Mouse (Mus musculus) frontal cortex, postnatal 36 days (tissue): ENCODE results near the gene Trabd2b.

Source experiments
- DNase-seq, 2 experiments: peaks; one replicate each; pipeline ENCODE4 v3.0.0; 2022; ENCODE audit warnings: low spot score in 2 of 2

Trabd2b gene

DNA sequence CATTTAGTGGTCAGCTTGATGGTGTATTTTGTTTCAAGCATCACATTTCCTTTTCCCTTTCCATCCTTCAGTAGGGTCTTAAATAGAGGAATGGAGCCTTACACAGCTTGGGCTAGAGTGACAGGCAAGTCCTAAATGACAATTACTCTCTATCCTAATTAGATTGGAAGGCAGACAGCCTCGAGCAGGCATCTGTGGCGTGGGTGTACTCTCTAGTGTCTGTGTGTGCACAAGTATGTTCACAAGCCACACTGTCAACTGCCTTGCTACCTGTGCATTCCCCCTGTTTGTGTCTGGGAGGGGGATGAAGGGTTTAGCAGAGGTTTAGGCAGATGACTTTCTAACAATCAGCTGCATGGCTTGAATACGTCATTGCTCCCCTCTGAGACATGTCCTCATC is 6.7 kb upstream of the Trabd2b start:
- DNase-seq, result no peak

DNA sequence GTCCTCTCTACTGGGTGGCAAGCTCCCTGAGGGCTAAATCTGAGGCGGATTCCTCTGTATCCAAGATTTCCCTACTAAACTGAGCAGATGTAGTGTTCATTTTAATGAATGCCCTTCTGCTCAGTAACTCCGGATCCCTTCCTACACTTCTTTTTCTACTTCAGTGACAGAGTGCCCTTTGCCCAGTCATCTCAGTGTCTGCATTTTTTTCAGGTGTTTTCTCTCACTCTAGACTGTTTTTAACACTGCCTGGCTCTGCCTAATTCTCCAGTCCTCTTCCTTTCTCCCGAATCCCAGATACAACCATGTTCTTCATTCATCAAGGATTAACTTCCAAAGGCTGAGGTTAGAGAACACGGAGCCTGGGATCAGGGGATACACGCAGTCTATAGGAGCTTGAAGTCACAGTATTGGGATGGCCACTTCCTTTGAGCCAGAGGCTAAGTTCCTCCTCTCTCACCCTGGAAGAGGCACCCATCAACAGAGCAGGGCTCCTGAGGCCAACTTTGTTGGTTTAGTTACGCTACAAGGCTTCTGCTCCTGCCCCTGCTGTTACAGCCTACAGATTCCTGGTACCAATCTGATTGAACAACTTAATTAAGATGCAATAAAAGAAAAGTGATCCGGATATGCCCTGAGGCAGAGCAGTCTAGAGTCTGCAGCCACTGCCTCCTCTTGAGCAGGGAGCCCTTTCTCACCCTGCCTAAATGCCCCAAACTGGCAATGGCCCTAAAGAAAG is 4.4 kb upstream of the Trabd2b start:
- no peak for DNase-seq

DNA sequence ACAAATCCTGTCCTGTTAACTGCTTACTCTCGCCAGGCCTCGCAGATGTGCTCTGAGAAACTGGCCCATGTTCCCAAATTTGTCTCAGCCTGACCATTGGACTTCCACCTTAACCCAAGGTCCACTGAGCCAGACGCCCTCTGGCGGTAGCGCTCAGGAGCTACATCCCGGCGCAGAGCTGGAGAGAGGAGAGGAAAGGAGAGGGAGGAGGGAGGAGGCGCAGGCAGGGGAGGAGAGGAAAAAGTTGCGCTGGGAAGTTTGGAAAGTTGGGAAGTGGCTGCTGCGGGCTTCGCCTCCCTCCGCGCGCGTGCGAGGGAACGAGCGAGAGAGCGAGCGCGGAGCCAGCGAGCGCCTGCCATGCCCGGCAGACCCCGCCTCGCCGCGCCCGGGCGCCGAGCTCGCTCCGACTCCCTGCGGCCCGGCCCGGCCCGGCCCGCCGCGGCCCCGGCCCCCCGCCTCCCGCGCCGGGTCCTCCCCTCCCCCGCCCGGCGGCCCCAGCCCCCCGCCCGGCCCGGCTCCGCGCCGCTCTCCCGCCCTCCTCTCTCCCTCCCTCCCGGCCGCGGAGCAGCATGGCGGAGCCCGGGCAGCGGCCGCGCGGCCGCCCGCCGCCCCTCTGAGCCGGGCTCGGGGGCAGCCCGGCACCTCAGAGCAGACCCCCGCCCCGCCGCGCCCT is 706 bp upstream of the Trabd2b start:
- peak; percentile 84 to 89 for DNase-seq

DNA sequence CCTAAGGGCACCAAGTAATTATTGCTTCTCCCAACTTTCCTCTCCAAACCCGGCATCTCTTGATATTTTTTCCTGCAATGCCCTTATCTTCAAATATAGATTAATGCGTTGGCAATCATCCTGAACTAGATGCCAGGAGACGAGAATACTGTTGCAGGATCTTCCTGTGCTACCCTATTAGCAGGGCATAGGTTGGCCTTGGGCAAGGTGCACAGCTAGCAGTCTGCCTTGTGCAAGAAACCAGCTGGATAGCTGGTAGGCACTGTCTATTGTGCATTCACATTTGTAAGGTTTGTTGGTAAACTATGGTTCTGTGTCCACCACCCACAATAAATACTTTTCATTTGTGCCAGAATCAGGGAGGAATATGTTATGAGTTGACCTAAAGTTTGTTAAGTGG is 992 bp downstream of the Trabd2b start:
- DNase-seq, result no peak

DNA sequence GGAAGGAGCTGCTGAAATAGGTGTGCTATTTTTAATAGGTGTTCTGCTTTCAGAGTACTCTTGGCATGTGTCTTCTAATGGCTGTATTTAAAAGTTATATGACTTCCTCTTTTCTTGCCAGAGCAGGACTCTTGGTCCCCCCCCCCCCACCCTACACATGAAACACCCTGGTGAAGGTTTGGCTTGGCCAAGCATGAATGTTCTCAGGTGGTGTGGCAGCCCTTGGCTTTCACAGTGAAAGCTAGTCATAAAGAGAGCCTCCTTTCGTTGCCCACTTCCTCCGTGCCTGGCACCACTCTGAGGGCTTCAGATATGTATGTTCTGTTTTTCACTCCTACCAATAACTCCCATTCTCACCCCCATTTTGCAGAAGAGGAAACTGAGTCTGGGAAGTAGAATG is 1.8 kb downstream of the Trabd2b start:
- no peak for DNase-seq

DNA sequence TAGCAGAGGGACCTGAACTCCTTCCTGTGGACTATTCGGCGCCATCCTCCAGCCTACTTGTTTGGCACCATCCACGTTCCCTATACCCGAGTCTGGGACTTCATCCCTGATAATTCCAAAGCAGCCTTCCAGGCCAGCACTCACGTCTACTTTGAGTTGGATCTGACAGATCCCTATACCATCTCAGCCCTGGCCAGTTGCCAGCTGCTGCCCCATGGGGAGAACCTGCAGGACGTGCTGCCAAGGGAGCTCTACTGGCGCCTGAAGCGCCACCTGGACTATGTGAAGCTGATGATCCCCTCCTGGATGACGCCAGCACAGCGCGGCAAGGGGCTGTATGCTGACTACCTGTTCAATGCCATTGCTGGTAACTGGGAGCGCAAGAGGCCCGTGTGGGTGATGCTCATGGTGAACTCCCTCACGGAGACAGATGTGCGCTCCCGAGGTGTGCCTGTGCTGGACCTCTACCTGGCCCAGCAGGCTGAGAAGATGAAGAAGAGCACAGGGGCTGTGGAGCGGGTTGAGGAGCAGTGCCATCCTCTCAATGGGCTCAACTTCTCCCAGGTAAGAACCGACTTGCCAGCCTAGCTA is 2.5 kb downstream of the Trabd2b start:
- DNase-seq, result no peak

DNA sequence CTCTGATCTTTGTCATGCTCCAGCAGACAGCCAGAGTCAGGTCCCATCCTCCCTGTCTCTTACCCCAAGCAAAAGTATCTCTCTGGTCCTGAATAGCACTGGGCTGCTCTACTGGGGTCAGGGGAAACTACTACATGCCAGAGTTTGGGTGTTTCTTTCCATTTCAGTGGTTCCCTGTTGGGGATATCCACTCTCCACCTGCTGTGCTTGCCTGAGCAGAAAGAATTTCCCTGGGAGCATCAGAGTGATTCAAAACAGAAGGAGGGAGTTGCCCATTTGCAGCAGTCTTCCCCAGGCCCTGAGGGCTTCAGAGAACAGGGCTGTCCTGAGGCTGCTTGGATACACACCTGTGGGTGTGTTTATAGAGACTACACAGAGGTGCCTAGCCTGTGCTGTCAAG is 3.0 kb downstream of the Trabd2b start:
- no peak for DNase-seq

DNA sequence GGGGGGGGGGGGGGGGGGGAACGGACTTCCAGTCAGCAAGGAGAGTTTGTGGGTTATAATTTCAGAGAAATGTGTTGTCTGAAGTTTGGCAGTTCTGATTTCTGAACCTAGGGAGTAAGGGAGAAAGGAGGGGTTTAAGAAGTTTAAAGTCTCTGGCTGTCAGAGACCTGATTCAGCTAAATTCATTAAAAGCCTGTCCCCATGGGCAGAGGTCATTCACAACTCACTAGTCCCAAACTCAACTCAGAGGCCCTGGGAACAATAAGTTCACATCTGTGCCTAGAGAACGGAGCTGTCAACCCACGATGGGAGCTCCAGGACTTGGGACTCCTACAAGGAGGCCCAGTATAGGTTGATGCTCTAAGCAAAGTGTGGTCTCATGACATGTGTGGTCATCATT is 3.5 kb downstream of the Trabd2b start:
- no peak for DNase-seq

DNA sequence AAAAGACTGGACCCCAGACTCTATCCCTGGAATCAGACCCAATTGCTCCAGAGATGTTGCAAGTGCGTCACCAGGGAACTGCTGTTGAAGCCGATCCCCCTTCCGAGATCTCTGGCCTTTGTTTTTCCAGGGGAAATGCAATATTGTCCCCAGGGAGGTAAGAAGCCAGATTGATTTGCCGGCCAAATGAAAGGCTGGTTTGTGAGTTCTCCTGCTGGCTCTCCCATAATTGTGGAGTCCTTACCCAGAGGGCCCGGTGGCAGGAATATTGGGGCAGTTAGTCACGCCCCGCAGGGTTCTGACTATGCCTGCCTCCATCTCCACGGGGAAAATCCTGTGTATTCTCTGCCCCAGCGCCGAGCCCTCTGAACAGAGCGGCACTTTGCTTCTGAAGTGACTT is 3.9 kb downstream of the Trabd2b start:
- no peak for DNase-seq

DNA sequence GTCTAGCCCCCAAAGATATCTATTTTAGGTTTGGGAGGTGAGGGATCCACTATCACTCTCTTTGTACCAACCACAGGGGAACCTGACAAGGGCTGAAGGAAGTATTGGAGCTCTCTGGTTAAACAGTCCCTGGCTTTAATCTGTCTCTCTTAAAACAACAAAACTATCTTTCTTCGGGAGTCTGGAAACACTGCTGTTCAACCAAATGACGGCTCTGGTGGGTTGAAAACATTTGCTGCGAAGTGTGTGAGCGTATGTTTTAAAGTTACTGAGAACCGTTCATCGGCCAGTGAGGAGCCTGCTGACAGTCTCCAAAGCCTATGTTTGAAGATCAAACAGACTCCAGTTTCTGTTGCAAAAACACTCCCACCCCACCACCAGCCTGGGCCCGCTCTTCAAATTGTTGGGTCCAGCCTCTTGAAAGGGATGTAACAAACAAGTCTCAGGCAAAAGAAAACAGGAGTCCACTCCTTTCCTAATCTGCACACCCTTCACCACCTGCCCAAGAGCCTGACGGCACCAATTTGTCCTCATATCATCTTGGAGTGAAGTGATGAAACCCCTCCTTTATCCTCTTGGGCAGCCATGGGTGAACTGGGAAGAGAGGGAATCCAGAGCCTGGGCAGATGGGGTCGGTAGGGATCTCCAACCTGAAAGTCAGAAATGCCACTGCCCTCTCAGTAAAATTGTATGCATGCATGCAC is 4.6 kb downstream of the Trabd2b start:
- DNase-seq, result no peak

DNA sequence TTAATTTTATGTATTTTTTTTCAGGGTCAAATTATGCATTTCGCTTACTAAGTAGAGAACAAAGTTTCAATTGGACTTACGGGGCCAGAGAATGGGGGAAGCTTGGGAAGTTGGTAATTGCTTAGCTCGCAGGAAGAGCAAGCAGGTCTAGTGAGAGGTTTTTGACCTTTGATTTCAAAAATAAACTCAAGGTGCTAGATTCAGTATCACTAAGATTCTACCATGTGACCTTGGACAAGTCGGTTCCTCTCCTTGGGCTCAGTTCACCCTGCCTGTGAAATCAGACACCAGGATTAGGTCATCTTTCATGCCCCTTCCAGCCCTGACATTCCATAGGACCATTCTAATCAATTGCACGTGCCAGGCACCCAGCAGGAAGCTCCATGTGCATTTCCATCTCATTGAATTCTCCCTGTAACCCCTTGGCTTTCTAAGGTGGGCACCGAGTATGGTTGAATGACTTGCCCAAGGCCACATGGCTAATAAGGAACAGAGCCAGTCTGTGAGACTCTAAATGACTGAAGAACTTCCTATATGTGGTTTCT is 5.4 kb downstream of the Trabd2b start:
- DNase-seq, result no peak

DNA sequence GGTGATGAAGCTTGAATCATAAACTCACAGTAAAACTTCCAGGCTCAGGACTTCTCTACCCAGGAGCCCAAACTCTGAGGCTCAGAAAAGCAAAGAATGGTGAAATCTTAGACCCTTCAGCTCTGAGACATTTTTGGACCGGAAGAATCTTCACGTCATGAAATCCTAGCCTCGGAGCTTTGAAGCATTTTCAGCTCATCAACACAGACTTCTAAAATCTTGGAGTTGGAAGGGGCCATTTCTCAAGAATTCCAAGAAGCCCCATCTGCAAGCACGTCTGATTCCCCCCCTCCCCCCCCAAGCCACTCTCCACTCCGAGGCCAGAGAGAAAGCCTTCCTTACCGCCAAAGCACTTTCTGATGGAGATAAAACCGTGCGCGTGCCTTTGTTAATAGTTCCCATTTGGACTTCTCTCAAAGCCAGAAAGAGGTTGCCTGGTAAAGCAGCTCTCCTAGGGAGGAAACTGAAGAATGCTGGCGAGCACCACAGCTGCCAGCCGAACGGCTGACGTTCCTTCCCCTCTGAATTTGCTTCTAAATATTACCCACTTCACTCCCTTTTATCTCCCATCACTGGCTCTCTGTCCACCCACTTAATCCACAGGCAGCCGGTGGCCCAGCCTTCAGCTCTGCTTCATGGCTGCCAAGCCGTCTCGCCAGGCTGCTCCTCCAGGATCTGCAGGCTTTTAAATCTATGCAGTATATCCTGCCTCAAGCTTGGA is 9.6 kb downstream of the Trabd2b start:
- DNase-seq, result peak; percentile 72

DNA sequence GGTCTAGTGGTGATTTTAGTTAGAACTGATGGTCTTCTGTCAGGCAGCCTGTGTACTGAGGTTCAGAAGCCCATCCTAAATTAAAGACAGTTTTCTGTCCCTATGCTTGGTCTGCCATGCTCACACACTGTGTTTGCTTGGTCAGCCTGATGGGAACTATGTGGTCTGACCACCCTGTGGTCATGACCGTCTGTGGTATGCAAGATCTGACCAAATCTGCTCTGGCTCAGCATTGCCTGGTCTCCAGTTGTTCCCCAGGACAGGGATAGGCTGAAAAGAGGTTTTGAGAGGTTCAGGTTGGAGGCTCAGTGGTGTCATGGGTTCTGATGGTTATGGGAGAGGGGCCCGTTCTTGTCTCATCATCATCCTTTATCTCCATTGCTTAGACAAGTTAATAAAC is 13.6 kb downstream of the Trabd2b start:
- DNase-seq, result no peak

DNA sequence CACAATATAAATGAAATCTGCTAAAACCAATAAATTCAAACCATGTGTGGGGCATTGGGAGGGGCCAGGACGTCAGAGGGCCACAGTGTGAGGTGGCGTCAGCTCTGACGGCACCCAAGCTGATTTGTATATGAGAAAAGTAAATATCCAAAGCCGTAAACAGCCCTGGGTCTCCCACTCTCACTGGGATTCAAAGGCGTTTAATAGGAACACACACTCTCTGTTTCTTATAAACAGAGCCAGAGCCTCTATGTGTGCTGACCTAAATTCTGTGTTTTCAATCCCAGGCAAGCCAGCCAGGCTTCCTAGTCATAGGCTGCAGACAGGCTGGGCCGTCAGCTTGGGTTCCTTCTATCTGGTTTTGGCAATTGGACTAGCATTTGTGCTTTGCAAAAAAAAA is 16.6 kb downstream of the Trabd2b start:
- no peak for DNase-seq

DNA sequence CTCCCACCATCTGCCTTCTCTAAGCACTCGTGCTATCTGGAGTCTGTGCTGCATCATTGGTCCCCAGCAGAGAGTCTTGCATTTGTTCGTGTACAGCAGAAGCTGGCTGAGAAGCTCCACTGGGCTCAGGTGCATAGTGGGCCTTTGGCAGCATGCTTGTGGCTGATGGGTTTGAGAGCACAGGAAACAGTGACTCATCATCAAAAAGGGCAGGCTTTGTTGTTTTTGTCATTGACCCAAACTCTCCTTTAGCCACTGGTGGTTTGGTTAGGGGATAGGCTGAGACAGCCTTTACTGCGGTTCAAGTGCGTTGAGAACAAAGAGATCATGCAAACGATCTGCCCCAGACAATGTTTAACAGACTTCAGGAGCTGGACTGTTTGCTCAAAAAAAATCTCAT is 19.3 kb downstream of the Trabd2b start:
- no peak for DNase-seq

DNA sequence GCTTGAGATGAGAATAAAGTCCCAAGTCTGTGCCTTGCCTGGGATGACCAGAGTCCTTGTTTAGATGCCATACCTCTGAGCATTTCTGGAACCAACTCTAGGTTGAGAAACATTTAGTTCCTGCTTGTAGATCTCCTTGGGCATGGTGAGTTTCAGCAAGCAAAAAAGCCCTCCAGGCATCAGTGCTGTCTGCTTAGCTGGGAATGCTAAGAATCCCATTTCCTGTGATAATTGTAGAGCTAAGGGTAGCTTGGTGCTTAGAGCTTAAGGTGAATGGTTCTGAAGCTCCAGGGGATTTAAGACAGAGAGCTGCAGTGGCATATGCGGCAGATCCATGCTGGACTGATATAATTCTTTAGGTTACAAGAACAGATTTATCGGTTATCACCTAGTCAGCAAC is 26.2 kb downstream of the Trabd2b start:
- no peak for DNase-seq

DNA sequence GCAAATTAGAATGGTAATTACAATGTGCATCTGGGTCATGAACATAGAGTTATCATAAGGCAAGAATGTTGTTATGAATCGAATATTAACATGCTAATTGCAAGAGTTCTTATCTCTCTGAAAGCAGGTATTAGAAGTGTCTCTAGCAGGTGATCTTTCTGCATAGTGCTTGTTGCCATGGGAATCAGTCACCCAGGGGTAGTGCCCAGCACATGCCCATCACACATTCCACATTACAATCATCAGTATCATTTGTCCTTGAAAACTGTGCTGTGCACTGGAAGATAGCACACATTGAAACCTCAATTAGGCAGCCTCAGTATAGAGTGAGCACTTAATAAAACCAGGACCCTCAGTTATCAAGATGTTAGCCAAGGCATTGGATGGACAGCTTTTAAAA is 26.9 kb downstream of the Trabd2b start:
- no peak for DNase-seq

DNA sequence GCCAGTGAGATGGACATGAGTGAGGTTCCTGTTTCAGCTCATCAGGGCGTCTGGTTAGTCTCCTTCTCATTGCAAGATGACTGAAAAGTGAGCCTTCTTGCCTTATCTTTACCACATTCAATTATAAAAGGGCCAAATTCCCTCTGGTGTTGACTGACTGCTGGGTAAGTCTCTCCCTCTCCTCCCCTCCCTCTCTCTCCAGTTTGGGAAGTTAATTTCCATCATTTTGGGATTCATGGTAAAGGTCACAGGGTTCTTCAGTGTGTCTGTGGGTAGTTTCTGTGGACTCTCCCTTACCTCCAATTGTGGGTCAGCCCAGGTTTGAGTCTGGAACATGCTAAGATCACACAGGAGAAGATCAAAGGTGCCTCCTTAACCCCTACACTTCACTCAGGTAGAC is 28.2 kb downstream of the Trabd2b start:
- no peak for DNase-seq

DNA sequence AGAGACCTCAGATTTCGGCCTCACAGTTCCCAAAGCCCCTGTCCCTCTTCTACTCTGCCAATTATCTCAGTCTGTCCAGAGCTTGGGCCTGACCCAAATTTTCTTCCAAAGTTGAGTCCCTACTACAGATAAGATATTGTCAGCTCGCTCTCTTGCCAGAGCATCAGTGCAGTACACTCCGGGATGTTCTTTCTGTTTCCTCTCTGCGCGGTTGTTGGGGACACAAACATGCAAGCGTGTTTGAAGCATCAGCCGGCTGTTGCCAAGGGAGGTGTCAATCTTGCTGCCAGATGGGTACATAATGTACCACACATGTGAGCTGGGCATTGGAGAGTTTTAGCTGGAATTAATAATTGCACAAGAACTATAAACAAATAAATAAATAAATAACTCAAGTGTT is 28.9 kb downstream of the Trabd2b start:
- no peak for DNase-seq

DNA sequence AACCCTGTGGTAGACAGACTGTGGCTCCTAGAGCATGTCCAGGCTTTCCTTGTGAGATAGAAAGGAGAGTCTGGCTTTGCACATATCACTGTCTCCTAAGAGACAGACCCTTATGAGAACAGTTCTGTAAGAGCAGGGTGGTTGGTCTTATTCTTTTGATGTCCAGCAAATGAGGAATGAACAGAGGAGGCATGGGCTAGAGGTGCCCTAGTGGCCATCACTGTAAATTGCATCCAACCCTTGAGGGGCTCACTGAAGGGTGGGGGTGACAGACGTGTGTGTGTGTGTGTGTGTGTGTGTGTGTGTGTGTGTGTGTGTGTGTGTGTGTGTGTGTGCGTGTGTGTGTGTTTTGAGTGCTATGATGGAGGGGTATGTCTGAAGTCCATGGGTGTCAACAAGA is 32.2 kb downstream of the Trabd2b start:
- no peak for DNase-seq

DNA sequence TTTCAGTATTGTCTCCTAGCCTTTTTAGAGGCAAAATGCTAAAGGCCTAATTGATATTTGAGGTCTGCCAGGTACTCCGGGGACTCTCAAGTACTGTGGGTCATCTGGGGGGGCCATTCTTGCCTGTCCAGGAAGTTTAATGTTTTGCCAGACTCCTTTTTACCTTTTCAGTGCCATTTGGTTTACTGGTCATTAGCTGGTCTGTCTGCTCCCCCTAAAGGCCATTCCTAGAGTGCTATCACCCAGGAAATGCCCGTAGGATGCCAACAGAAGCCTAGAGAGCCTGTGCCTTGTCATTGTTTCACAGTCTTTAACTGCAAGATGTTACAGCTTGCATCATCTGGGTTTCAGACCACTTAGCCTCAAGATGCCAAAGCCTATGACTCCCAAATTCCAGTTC is 35.7 kb downstream of the Trabd2b start:
- DNase-seq, result no peak

DNA sequence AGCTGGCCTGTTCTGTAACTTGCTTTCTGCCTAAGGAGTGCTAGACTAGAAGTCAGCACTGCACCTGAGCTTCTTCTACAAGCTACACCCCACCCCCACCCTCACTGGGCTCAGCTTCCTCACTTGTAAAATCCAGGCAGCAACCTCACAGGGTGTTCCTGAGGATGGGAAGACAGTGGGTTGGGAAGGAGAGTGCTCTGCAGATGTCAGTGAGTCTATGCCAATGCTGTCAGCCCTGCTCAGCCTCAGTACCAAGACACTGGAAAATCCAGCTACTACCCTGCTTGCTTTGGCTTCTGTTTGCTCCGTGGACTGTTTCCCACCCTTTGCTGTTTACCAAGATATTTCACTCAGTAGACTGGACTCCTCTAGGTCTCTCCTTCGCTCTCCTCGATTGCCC is 36.1 kb downstream of the Trabd2b start:
- no peak for DNase-seq
